Mouse (Mus musculus) heart, embryonic 14.5 days (tissue): ENCODE data around the gene Gtpbp2. TPM values are rescaled to one million over a fixed set of nuclear protein-coding genes. Genes with fewer than 3 reads are reported as not detected.

Experiments
- ATAC-seq: fragments of 200-750 bp; cut with Nextera tagmentation; 2 replicates; pipeline ENCODE4 v1.8.0; 2017; ENCODE audit warnings: low read depth, moderate TSS enrichment; ENCODE audit not compliant: insufficient number of reproducible peaks, insufficient read depth, low FRiP score
- H3K27ac ChIP-seq, 2 experiments: fragments of 200-500 bp in 1 of 2; fragments of 300-500 bp in 1 of 2; sonication (generic) in 1 of 2; replicated peaks in 1 of 2; 2 replicates each; pipeline ENCODE4 v1.5.1; 2012 to 2014; ENCODE audit warnings: low read depth in 2 of 2, low read length in 2 of 2, control low read depth in 1 of 2, mild to moderate bottlenecking in 1 of 2, mixed read lengths in 1 of 2; ENCODE audit not compliant: control insufficient read depth in 1 of 2, insufficient read depth in 1 of 2
- H3K27me3 ChIP-seq: fragments of 300-500 bp; sonication (generic); 2 replicates; pipeline ENCODE4 v1.6.1; 2014; ENCODE audit warnings: mild to moderate bottlenecking, low read length, control low read depth; ENCODE audit not compliant: control insufficient read depth, insufficient read depth
- H3K36me3 ChIP-seq: fragments of 300-500 bp; sonication (generic); 2 replicates; pipeline ENCODE4 v1.6.1; 2014; ENCODE audit warnings: mild to moderate bottlenecking, control low read depth, low read length, mixed read lengths; ENCODE audit not compliant: control insufficient read depth, insufficient read depth
- H3K4me1 ChIP-seq, 2 experiments: fragments of 200-500 bp in 1 of 2; fragments of 300-500 bp in 1 of 2; sonication (generic) in 1 of 2; 2 replicates each; pipeline ENCODE4 v1.6.1; 2012 to 2014; ENCODE audit warnings: low read length in 2 of 2, control low read depth in 1 of 2, mixed read lengths in 1 of 2; ENCODE audit not compliant: control insufficient read depth in 2 of 2, insufficient read depth in 2 of 2
- H3K4me2 ChIP-seq: fragments of 300-500 bp; sonication (generic); 2 replicates; pipeline ENCODE4 v1.6.1; 2014; ENCODE audit warnings: mild to moderate bottlenecking, low read length
- H3K4me3 ChIP-seq, 2 experiments: fragments of 200-500 bp in 1 of 2; fragments of 300-500 bp in 1 of 2; sonication (generic) in 1 of 2; 2 replicates each; pipeline ENCODE4 v1.5.1; 2012 to 2014; ENCODE audit warnings: low read length in 2 of 2, mild to moderate bottlenecking in 2 of 2, control low read depth in 1 of 2, low read depth in 1 of 2, moderate library complexity in 1 of 2; ENCODE audit not compliant: control insufficient read depth in 1 of 2, insufficient read depth in 1 of 2
- H3K9ac ChIP-seq: fragments of 300-500 bp; sonication (generic); 2 replicates; pipeline ENCODE4 v1.6.1; 2014; ENCODE audit warnings: mild to moderate bottlenecking, low read length
- H3K9me3 ChIP-seq: fragments of 300-500 bp; sonication (generic); 2 replicates; pipeline ENCODE4 v1.6.1; 2016; ENCODE audit warnings: low read length, control low read depth; ENCODE audit not compliant: control insufficient read depth
- WGBS: fragments of 180-500 bp; shearing (Covaris S2); extraction: QIAGEN DNeasy Blood & Tissue Kit; methylation state at CpG from one replicate; pipeline ENCODE4 v1.1.7; 2014; 5-methylcytosine and 5-hydroxymethylcytosine counted together
- polyA plus RNA-seq: library from polyadenylated mRNA; unstranded; fragments of >200 nt; fragmentation: Nextera tagmentation; extraction: Ambion mirVana; gene quantifications from 2 replicates; pipeline ENCODE4 v1.2.1, GENCODE M21; 2014

The Gtpbp2 gene
- polyA plus RNA-seq, 1 experiment from 2014 or later = 29.1 TPM

DNA sequence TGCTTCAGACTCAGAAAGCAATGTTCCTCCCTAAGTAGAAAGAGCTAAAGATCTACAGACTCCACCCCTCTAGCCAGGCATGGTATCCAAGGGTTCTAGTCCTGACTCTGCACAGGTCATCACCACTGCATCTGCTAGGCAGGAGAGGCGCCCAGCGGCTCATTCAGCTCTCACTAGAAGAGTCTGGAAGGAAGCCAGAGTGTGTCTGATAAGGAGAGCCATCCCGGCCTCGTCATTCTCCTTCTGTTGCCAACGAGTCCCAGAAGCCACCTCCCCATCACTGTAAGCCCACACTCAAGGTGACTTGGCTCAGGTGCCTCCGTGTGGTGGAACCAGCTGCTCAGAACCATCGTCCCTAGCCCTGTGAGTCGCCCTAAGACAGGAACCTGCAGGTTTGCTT is 28.0 kb upstream of the Gtpbp2 start:
- no peaks in the 10 kb centered on the region for H3K9me3 ChIP-seq
- no peak overlapping the region for H3K4me2 ChIP-seq
- no peak for ATAC-seq
- 30% methylated on average over 8 of the region's 8 CpGs for WGBS
- no peak overlapping the region for H3K9ac ChIP-seq
- no peak overlapping the region for H3K4me3 ChIP-seq
- no peak overlapping the region for H3K27ac ChIP-seq
- 0 out of 4 replicates have a peak, but pooled peaks cover 0 to 4% of the 10 kb centered on the region in 2 experiments for H3K4me1 ChIP-seq
- no peaks in the 10 kb centered on the region for H3K27me3 ChIP-seq
- H3K36me3 ChIP-seq = peaks cover 19% of the 10 kb centered on the region

DNA sequence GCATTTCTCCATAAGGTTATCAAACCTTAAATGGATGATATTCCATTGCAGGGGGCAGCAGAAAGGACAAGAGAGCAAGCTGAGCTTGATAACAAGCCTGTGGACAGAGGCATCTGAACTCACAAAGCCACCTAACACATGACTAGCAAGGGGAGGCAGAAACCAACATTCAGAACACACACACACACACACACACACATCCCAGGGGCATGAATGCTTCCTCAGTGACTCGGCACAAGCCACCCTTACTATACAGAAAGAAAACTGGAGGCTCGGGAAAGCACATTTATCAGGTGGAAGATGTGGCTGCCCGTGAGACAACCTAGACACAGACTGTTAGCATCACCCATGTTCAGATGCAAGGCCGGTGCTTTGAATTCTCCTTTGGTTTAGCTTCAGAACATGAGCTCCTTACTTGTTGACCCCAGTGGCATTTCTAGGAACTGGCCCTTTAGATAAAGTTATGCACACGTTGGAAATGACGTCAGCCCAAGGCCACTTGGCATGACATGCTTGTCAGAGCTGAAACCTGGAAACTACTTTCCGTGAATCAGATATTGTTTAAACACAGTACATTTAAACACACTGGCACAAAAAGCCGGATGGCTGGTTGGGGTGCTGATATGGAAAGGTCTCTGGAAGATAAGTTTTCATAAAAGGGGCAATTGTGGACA is 22.1 kb upstream of the Gtpbp2 start:
- no peak overlapping the region for H3K4me3 ChIP-seq
- H3K27ac ChIP-seq = no peak overlapping the region
- ATAC-seq = no peak
- peaks cover 4 to 5% of the 10 kb centered on the region in 2 experiments; a peak in 2 of 4 replicates for H3K4me1 ChIP-seq
- H3K27me3 ChIP-seq = no peaks in the 10 kb centered on the region
- no peak overlapping the region for H3K9ac ChIP-seq
- no peak overlapping the region for H3K4me2 ChIP-seq
- H3K36me3 ChIP-seq = no peaks in the 10 kb centered on the region
- 45% methylated on average over 8 of the region's 8 CpGs for WGBS
- no peaks in the 10 kb centered on the region for H3K9me3 ChIP-seq

DNA sequence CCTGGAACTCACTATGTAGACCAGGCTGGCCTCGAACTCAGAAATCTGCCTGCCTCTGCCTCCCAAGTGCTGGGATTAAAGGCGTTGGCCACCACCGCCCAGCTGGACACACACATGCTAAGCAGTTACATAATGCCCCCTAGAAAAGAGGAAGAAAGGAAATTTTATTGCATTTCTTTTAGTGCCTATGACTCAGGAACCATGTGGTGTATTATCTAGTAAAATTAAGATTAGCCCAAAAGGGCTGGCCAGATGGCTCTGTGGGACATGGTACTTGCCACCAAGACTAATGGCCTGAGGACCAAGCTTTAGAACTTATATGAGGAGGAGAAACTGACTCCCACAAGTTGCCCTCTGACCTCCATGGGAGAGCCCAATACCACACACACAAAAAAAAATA is 21.0 kb upstream of the Gtpbp2 start:
- no peaks in the 10 kb centered on the region for H3K36me3 ChIP-seq
- H3K9me3 ChIP-seq = no peaks in the 10 kb centered on the region
- H3K27ac ChIP-seq = no peak overlapping the region
- ATAC-seq = no peak
- H3K4me3 ChIP-seq = no peak overlapping the region
- no peak overlapping the region for H3K4me2 ChIP-seq
- no peak overlapping the region for H3K9ac ChIP-seq
- H3K27me3 ChIP-seq = no peaks in the 10 kb centered on the region
- WGBS = 94% methylated on average over 3 of the region's 3 CpGs
- peaks cover 5 to 7% of the 10 kb centered on the region in 2 experiments; a peak in 3 of 4 replicates for H3K4me1 ChIP-seq

DNA sequence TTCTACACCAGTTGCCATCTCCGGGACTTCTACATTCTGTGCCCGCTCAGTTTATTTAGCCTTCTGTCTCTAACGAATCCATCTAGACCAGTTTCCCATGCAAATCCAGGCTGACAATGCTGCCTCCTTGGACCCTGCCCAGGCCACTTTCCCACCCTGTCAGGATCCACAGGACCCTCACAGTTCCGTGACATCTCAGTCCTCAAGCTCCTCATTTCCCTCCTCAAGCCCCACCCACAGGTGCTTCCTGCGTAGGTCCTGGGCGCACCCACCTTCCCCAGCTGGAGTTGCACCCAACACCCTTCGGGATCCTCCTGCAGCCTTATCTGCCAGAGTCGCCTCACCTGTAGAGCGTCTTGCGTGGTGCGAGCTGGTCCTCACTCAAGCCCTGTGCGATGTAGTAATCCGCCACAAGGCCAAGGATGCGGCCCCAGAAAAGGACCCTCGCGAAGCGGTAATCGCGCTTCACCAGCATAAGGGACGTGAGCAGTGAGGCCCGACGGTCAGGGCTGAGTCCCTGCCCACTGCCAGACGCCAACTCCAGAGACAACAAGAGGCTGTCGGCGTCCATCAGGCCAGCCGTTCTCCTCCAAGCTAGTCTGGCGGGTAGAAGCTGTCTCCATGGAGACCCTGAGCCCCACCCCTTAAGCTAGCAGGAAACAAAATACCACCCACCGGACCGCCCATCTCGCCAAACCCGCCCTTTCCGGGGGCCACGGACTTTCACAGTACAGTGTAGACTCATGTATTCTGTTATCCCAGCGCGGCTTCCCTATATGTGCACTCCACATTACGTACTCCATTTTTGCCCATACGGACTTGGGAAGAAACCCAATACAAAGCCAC is 17.0 kb upstream of the Gtpbp2 start, which contains the start of gene Rsph9:
Gene Rsph9, minus strand, starts transcription at position 639 of the 846 bp plus-strand sequence.
- no peaks in the 10 kb centered on the region for H3K9me3 ChIP-seq
- peaks cover 5% of the 10 kb centered on the region in 2 experiments; a peak in 3 of 4 replicates for H3K4me1 ChIP-seq
- WGBS = 8% methylated on average over 37 of the region's 37 CpGs
- no peaks in the 10 kb centered on the region for H3K27me3 ChIP-seq
- peak; percentile 87 for ATAC-seq
- peaks cover 33% of the 10 kb centered on the region for H3K36me3 ChIP-seq
- peak within 1 kb of the TSS; percentile 44 to 52 for H3K4me3 ChIP-seq
- peak within 1 kb of the TSS; percentile 62 for H3K9ac ChIP-seq
- peak within 1 kb of the TSS in 1 of 2 experiments; percentile 22; a peak in 1 of 4 replicates for H3K27ac ChIP-seq
- peak within 1 kb of the TSS; percentile 81 for H3K4me2 ChIP-seq

DNA sequence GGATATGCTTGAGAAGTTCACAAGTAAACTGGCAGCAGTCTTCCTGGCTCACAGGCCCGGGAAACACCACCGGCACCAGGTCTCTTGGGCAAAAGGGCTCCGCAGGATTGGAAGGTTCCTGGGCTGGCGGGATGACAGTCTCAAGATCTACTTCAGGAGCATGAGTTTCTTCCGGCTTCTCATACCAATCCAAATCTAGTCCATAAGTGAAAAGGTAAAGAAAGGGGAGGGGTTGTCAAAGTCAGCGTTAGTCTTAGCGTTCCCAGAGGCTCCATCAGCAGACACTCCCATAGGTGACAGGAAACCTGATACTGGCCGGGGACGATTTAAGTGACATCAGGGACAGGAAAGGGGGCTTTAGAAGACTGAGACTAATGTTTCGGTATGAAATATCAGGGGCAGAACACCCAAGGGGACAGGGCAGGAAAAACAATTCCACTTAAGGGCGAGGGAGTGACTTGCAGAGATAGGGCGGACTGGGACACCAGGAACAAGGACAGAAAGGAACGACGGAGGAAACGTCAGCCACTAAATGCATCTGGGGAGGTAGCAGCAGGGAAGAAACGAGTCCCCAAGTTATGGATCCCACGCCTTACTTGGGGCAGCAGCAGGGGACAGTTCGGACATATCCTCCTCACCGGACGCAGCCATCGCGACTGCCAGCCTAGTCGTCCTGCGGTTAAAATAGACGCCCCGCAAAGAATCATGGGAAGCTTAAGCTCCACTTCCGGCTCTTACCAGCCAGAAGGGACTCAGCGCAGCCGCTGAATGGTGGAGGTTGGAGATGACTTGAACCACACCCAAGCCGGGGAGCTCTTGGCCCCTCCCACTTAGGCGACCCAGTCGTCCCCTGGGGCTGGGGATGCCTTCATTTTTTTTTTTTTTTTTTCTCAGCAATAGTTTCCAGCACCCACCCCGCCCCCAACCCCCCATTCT is 7.7 kb upstream of the Gtpbp2 start, which contains the start of gene Mad2l1bp:
Gene Mad2l1bp, minus strand, starts transcription at position 707 of the 936 bp plus-strand sequence.
- peak within 1 kb of the TSS; percentile 68 for H3K4me3 ChIP-seq
- H3K9me3 ChIP-seq = no peaks in the 10 kb centered on the region
- peak; percentile 93 for ATAC-seq
- WGBS = 2% methylated on average over 33 of the region's 33 CpGs
- peak within 1 kb of the TSS; percentile 76 for H3K4me2 ChIP-seq
- no peaks in the 10 kb centered on the region for H3K27me3 ChIP-seq
- H3K27ac ChIP-seq = peak within 1 kb of the TSS; percentile 41 to 81
- H3K4me1 ChIP-seq = peaks cover 4 to 7% of the 10 kb centered on the region in 2 experiments; a peak in 2 of 4 replicates
- H3K36me3 ChIP-seq = peaks cover 22% of the 10 kb centered on the region
- peak within 1 kb of the TSS; percentile 87 for H3K9ac ChIP-seq

DNA sequence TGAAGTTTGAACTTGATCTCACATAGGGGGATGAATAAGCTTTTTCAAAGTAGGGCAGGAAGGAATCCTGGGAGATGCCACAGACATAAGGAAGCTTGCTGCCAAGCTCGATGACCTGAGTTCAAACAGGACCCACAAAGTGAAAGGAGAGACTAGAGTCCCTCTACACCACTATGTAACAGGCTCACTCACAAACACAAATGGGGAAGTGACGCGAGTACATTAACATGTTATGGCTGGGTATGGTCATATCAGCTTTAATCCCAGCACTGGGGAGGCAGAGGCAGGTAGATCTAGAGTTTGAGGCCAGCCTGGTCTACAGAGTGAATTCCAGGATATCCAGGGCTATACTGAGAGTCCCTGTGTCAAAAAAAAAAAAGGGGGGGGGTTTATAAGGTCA is 6.5 kb upstream of the Gtpbp2 start:
- no peak overlapping the region for H3K9ac ChIP-seq
- H3K27ac ChIP-seq = no peak overlapping the region

DNA sequence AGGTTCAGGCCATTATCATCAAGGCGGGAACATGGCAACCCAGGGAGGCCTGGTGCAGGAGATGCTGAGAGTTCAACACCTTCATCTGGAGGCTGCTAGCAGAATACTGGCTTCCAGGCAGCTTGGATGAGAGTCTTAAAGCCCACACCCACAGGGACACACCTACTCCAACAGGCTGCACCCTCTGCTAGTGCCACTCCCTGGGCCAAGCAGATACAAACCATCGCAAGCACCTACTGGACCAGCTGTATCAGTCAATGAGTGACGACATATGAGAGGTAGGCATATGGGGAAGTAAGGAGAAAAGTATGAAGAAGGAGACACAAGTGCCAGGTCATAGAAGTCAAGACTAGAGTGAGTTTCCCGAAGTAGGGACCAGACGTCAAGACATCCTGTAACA is 4.2 kb upstream of the Gtpbp2 start:
- H3K4me3 ChIP-seq = no peak overlapping the region
- 79% methylated on average over 5 of the region's 5 CpGs for WGBS
- H3K4me2 ChIP-seq = no peak overlapping the region
- H3K9me3 ChIP-seq = no peaks in the 10 kb centered on the region
- H3K27ac ChIP-seq = no peak overlapping the region
- H3K36me3 ChIP-seq = peaks cover under 1% of the 10 kb centered on the region; the same call in 1 of the 2 replicates
- H3K9ac ChIP-seq = no peak overlapping the region
- no peaks in the 10 kb centered on the region for H3K27me3 ChIP-seq
- H3K4me1 ChIP-seq = peaks cover 6 to 19% of the 10 kb centered on the region in 2 experiments; a peak in 3 of 4 replicates
- no peak for ATAC-seq

More for the DNA sequence above, 6.5 kb upstream of the Gtpbp2 start:
- WGBS = 90% methylated on average over 3 of the region's 3 CpGs
- H3K27me3 ChIP-seq = no peaks in the 10 kb centered on the region
- H3K4me2 ChIP-seq = no peak overlapping the region
- peaks cover 4 to 12% of the 10 kb centered on the region in 2 experiments; a peak in 2 of 4 replicates for H3K4me1 ChIP-seq
- no peak overlapping the region for H3K4me3 ChIP-seq
- no peaks in the 10 kb centered on the region for H3K9me3 ChIP-seq
- ATAC-seq = no peak
- peaks cover 10% of the 10 kb centered on the region for H3K36me3 ChIP-seq
